Mouse (Mus musculus) cerebellum, adult 9-10 months (tissue): ENCODE measurements around the gene Cpm.
"Not testable (repeated sequence)": the region's sequence is repeated elsewhere in the genome, so short reads cannot be mapped to it uniquely, and the experiment has no call there.

ENCODE experiments used
- DNase-seq: peaks from one replicate; pipeline ENCODE4 v3.0.0; 2022

Cpm gene

GRCm38 (mm10) chr10:117594291-117594850 is 34.9 kb upstream of the Cpm start:
- DNase-seq: no peak

- no peak for DNase-seq
Measured at GRCm38 (mm10) chr10:117594913-117595312, 34.4 kb upstream of the Cpm start.

- DNase-seq: no peak
Measured at GRCm38 (mm10) chr10:117595442-117596164, 33.7 kb upstream of the Cpm start.

GRCm38 (mm10) chr10:117596165-117596735 is 33.0 kb upstream of the Cpm start:
- no peak for DNase-seq

- DNase-seq: no peak
Measured at GRCm38 (mm10) chr10:117596771-117597324, 32.5 kb upstream of the Cpm start.

DNA sequence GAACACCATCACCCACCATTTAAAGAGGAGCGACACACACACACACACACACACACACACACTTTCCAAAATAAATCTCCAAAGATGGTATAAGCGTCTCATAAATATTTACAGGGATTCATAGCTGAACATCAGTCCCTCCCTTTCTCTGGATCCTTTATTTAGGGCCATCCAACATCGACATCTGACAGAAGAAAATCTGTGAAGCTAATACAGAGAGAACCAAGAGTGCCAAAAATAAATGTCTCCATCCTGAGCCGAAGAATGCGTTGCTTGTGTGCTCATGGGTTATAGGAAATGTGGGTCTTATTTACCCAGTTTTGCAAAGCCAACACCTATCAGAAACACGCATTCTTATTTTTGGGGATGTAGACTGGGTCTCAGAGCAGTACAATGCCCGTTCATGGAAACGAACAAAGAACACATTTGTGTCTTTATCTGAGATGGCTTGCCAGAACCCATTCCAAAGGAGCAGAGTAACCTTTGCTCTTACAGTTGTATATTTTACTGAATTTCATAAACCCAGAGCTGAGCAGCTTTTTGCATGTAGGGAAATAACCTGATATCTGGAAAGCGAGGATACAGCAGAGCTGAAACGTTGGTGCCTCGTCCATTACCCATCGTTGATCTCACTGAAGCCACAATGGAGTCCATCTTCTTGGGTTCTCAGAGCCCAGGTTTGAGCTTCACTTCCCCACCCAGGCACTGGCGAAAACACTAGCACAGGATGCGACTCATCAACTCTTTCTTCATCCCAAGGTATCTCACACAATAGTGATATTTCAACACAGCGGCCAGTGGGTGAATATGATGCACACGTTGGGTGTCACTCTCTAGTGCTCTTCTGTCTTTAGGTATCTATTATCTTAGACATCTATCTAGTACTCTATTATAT is 31.7 kb upstream of the Cpm start:
- not testable (repeated sequence) for DNase-seq

DNA sequence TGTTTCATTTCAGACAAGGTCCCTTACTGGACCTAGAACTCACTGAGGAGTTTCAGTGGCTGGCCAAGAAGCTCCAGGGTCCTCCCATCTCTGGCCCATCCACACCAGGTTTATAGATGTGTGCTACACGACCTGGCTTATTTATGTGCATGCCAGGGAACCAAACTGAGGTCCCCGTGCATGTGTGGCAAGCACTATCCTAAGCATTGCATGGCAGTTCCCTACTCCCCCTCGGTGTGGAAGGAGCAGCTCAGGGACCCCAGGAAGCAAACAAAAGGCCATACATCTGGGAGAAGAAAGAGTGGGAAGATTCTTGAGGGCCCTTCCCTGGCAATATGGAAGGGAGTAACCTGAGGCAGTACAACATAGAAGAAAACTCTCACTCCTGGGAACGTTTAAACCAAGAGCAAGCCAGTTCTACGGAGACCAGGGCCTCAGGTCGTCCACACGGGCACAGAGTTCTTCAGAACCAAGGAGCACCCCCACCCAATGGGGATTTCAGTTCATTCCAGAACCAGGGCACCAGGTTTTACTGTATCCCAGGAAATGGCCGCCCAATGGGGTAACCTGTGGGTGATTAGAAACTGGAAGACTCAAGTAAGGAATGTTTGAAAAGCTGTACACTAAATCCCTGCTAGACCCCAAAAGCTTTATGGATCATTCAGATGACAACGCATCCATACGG is 30.9 kb upstream of the Cpm start:
- no peak for DNase-seq

DNA sequence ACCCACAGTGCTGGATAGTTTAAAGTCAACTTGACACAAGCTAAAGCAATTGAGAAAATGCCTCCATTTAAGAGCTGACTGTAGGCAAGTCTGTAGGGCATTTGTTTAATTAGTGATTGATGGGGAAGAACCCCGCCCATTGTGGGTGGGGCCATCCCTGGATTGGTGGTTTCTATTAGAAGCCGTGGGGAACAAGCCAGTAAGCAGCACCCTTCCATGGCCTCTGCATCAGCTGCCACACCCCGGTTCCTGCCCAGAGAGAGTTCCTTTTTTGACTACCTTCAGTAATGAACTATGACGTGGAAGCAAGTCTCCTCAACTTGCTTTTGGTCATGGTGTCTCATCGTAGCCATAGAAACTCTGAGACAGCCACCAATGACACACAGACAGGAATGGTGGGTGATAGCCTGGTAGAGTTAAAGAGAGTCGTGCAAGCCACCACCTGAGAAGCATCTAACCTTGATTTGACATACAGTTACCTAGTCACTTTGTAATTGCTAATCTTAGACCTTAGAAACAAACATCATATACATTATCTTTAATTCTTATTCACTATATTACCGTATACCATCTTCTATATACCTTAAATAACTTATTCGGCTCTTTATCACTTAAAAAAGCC is 30.2 kb upstream of the Cpm start:
- not testable (repeated sequence) for DNase-seq

DNA sequence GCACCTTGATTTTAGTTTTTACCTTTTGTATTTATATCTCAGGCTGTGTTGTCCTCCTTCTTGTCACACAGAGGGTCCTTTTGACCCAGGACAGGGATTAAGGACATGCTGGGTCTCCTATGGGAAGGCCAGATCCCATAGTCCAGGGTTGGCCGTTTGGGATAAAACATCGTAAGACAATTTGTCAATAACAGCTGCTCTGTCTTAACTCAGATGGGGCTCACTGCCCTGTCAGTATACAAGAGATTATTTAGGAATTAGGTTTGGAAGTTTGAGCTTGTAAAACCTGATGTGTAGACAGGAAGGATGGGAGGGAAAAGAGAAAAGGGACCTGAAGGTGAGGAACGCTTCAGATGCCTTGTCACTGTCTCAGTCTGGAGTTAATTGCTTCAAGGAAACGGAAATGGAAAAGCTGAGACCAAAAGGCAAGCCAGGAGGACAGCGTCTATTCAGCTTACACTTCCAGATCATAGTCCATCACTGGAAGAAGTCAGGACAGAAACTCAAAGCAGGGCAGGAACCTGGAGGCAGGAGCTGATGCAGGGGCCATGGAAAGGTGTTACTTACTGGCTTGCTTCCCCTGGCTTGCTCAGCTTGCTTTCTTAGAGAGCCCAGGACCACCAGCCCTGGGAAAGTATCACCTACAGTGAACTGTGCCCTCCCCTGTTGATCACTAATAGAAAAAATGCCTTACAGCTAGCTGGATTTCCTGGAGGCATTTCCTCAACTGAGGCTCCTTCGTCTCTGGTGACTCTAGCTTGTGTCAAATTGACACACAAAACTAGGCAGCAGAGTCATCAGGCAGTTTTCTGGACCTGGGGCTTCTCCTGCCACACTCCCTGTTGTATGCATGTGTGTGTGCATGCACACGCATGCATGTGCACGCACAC is 27.9 kb upstream of the Cpm start:
- no peak for DNase-seq

- no peak for DNase-seq
Measured at GRCm38 (mm10) chr10:117602325-117603129, 26.8 kb upstream of the Cpm start.

DNA sequence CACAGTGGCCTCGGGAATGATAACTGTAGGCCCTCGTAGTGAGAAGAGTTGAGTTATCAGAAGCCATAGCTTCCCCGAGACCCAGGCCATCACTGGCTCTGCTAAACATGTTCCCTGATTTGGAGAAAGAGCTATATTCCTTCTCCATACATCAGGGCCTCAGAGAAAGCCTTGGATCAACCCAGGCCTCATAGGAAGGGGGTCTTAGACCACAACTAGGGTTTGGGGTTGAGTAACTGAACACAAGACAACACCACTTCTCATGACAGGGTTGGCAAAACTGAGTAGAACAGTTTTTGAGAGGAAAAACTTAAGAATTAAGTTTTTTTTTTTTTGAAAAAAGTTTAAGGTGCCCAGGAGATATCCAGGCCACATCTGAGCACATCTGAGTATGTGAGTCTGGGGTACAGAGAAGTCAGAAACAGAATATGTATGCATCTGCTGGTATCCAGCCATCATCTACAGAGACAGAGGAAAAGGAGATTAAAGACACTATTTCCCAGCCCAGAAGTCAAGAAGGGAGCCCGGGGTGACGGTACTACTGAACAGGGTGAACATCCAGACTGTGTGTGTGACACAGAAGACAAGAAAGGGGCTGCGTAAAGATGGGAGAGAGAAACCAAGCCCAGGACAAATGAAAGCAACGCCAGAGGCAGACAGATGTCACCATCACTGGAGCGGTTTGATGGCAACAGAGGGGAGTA is 26.0 kb upstream of the Cpm start:
- no peak for DNase-seq

DNA sequence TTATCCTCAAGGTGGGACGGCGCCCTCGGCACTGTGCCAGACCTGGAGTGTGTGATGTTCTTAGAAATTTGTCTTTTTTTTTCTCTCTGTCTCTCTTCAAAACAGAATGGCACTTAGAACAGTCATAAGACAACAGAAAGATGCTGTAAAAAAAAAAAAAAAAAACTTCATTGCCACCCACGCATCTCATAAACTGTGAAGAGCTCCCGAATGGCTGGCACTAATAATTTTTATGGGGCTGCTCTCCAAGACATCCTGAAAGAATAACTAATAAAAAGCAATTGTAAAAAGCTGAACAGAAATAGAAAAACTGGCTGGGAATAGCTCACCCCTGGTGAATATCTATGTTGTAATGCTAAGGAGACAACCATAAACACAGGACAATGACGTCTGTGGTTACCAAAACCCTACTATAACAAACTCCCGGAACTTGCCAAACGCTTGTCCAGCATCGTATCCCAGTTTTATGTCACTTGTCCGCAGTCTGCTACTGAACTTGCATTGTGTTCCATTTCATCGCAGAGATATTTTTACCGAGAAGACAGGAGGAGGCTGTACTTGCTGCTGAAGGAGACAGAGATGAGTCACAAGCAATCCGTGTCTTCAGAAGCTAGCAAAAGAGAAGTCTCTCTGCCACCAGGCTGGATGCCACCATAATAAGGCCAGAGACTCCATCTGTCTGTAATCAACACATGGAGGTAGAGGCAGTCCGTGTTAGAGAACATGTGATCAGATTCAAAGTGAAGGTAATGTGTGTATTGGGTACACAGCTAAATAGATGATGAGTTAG is 25.3 kb upstream of the Cpm start:
- DNase-seq: no peak

DNA sequence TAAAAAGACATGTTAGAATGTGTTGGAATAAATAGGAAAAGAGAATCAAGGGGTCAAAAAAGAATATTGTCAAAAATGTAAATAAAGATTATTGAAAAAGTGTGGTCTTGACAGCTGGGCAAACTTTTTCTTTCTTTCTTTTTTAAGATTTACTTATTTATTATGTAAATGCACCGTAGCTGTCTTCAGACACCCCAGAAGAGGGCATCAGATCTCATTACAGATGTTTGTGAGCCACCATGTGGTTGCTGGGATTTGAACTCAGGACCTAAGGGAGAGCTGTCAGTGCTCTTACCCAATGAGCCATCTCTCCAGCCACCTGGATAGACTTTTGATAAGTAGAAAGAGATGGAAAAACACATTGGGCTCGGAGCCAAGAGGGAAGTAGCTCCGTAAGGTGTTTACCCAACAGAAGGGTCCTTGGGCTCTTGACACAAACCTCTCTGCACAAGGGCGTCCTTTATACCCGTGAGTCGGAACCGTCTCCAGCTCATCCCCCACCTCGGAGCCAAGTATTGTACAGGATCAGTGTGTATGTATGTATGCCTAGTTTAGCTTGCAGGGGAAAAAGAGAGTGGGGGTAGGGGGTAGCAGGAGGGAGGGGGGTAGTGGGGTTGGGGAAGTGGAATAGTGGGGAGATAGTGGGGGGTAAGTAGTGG is 24.5 kb upstream of the Cpm start:
- no peak for DNase-seq

- DNase-seq: no peak
Measured at GRCm38 (mm10) chr10:117605283-117606243, 23.7 kb upstream of the Cpm start.

- no peak for DNase-seq
Measured at GRCm38 (mm10) chr10:117606423-117606822, 22.9 kb upstream of the Cpm start.

- no peak for DNase-seq
Measured at GRCm38 (mm10) chr10:117607051-117607803, 22.1 kb upstream of the Cpm start.
